Mouse (Mus musculus) testis, adult 2 months (tissue): ENCODE measurements around the gene Mrpl45.

ENCODE experiments used
- CTCF ChIP-seq: fragments of 200-500 bp; IDR thresholded peaks from 2 replicates; pipeline ENCODE4 v1.5.1; 2012; ENCODE audit warnings: low read depth, mild to moderate bottlenecking, inconsistent platforms, low read length, moderate library complexity; ENCODE audit not compliant: control insufficient read depth, insufficient read depth, insufficient replicate concordance
- POLR2A ChIP-seq: fragments of 200-500 bp; IDR thresholded peaks from 2 replicates; pipeline ENCODE4 v1.6.1; 2012; ENCODE audit warnings: low read depth, mild to moderate bottlenecking, inconsistent platforms, low read length, moderate library complexity; ENCODE audit not compliant: control insufficient read depth

DNA sequence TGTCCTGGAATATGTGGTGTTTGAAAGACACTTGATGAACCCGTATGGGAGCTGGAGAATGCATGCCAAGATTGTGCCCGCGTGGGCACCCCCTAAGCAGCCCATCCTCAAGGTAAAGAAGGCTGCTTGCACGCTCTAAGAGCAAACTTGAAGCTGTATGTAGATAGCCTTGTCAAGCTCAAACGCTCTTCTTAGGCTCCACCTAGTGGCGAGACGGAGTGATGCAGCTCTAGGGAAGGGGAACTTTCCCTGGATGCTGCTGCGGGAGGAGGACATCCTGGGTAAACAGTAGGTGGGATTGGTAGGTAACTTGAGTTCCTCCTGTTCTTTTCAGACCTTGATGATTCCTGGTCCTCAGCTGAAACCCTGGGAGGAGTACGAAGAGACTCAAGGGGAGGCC, 12.6 kb downstream of the Mrpl45 start:
- TF ChIP-seq CTCF (peak; percentile 82; the same call in 1 of the 2 replicates), POLR2A (no peak)
